Mouse (Mus musculus): ENCODE results near the gene Fopnl. TPM values are rescaled to one million over a fixed set of nuclear protein-coding genes. Genes with fewer than 3 reads are reported as not detected.

The Fopnl gene
- polyA plus RNA-seq (2015; fragmentation: Nextera tagmentation; extraction: Ambion mirVana): 155 and 171 TPM in 2 replicates

- peak; percentile 96 for DNase-seq (ENCODE audit: low spot score)
Measured at GRCm38 (mm10) chr16:14316884-14317876, at the start of gene Fopnl. Gene Fopnl (minus strand): TSS chr16:14317405.

- no peak for DNase-seq (ENCODE audit: low spot score)
Measured at GRCm38 (mm10) chr16:14366017-14366416, 48.8 kb upstream of the Fopnl start.

GRCm38 (mm10) chr16:14365457-14365856, 48.3 kb upstream of the Fopnl start:
- no peak for DNase-seq (ENCODE audit: low spot score)

GRCm38 (mm10) chr16:14364066-14364465, 46.9 kb upstream of the Fopnl start:
- DNase-seq (ENCODE audit: low spot score): no peak

- no peak for DNase-seq (ENCODE audit: low spot score)
Measured at GRCm38 (mm10) chr16:14363496-14363895, 46.3 kb upstream of the Fopnl start.

GRCm38 (mm10) chr16:14362099-14362820, 45.1 kb upstream of the Fopnl start:
- no peak for DNase-seq (ENCODE audit: low spot score)

GRCm38 (mm10) chr16:14361362-14362098, 44.3 kb upstream of the Fopnl start, which contains the start of gene Abcc1:
Gene Abcc1 (plus strand): TSS chr16:14361558.
- peak; percentile 72 for DNase-seq (ENCODE audit: low spot score)

- DNase-seq (ENCODE audit: low spot score): no peak
Measured at GRCm38 (mm10) chr16:14360931-14361330, 43.7 kb upstream of the Fopnl start.

GRCm38 (mm10) chr16:14358531-14358930, 41.3 kb upstream of the Fopnl start:
- no peak for DNase-seq (ENCODE audit: low spot score)

GRCm38 (mm10) chr16:14357859-14358258, 40.7 kb upstream of the Fopnl start:
- DNase-seq (ENCODE audit: low spot score): no peak

GRCm38 (mm10) chr16:14352663-14353062, 35.5 kb upstream of the Fopnl start:
- no peak for DNase-seq (ENCODE audit: low spot score)

- DNase-seq (ENCODE audit: low spot score): no peak
Measured at GRCm38 (mm10) chr16:14352234-14352633, 35.0 kb upstream of the Fopnl start.

GRCm38 (mm10) chr16:14351571-14351970, 34.4 kb upstream of the Fopnl start:
- DNase-seq (ENCODE audit: low spot score): no peak

- DNase-seq (ENCODE audit: low spot score): no peak
Measured at GRCm38 (mm10) chr16:14344967-14345366, 27.8 kb upstream of the Fopnl start.

GRCm38 (mm10) chr16:14328156-14328555, 11.0 kb upstream of the Fopnl start:
- no peak for DNase-seq (ENCODE audit: low spot score)

- DNase-seq (ENCODE audit: low spot score): no peak
Measured at GRCm38 (mm10) chr16:14320494-14320893, 3.3 kb upstream of the Fopnl start.

GRCm38 (mm10) chr16:14319681-14320080, 2.5 kb upstream of the Fopnl start:
- DNase-seq (ENCODE audit: low spot score): no peak

- no peak for DNase-seq (ENCODE audit: low spot score)
Measured at GRCm38 (mm10) chr16:14312914-14313313, 4.3 kb downstream of the Fopnl start.

- DNase-seq (ENCODE audit: low spot score): peak; percentile 65
Measured at GRCm38 (mm10) chr16:14311371-14311770, 5.8 kb downstream of the Fopnl start.

- no peak for DNase-seq (ENCODE audit: low spot score)
Measured at GRCm38 (mm10) chr16:14309833-14310232, 7.4 kb downstream of the Fopnl start.

Data from thymus, postnatal 0 days (tissue).